Mouse (Mus musculus): ENCODE measurements around the gene Acvr2b. TPM values are rescaled to one million over a fixed set of nuclear protein-coding genes. Genes with fewer than 3 reads are reported as not detected.
"Not testable (repeated sequence)": the region's sequence is repeated elsewhere in the genome, so short reads cannot be mapped to it uniquely, and the experiment has no call there.

Acvr2b gene
- polyA plus RNA-seq, 1 experiment from 2014 or later, result 106 TPM

GRCm38 (mm10) chr9:119370770-119371169, 31.1 kb upstream of the Acvr2b start:
- not testable (repeated sequence) for H3K4me2 ChIP-seq (ENCODE audit: low read depth, low read length, severe bottlenecking); H3K27me3 ChIP-seq (ENCODE audit: control insufficient read depth, insufficient read depth, low read length); H3K27ac ChIP-seq (ENCODE audit: low read depth, low read length); H3K4me1 ChIP-seq (replicated peaks; ENCODE audit: control insufficient read depth, insufficient read depth, low read length); ATAC-seq (replicated peaks; ENCODE audit: low FRiP score); H3K9me3 ChIP-seq (ENCODE audit: control insufficient read depth, low read length); H3K9ac ChIP-seq (ENCODE audit: low read length); H3K36me3 ChIP-seq (ENCODE audit: control insufficient read depth, insufficient read depth, low read length); DNase-seq (ENCODE audit: low spot score); H3K4me3 ChIP-seq (ENCODE audit: low read depth, low read length)
- whole genome bisulfite sequencing, result 92% methylated on average over 4 of the region's 4 CpGs

GRCm38 (mm10) chr9:119371251-119371650, 30.7 kb upstream of the Acvr2b start:
- WGBS, result 78% methylated on average over 4 of the region's 4 CpGs
- no peak overlapping the region for H3K9ac ChIP-seq (ENCODE audit: low read length)
- no peaks in the 10 kb centered on the region for H3K4me1 ChIP-seq (replicated peaks; ENCODE audit: control insufficient read depth, insufficient read depth, low read length)
- H3K9me3 ChIP-seq (ENCODE audit: control insufficient read depth, low read length), result no peaks in the 10 kb centered on the region
- no peaks in the 10 kb centered on the region for H3K27me3 ChIP-seq (ENCODE audit: control insufficient read depth, insufficient read depth, low read length)
- no peak overlapping the region for H3K4me3 ChIP-seq (ENCODE audit: low read depth, low read length)
- no peak overlapping the region for H3K27ac ChIP-seq (ENCODE audit: low read depth, low read length)
- no peak overlapping the region for H3K4me2 ChIP-seq (ENCODE audit: low read depth, low read length, severe bottlenecking)
- no peak for DNase-seq (ENCODE audit: low spot score)
- peaks cover 2% of the 10 kb centered on the region for H3K36me3 ChIP-seq (ENCODE audit: control insufficient read depth, insufficient read depth, low read length)
- no peak for ATAC-seq (replicated peaks; ENCODE audit: low FRiP score)

- ATAC-seq (replicated peaks; ENCODE audit: low FRiP score) (no peak), DNase-seq (ENCODE audit: low spot score) (no peak)
- Histone ChIP-seq H3K4me1 (replicated peaks; ENCODE audit: control insufficient read depth, insufficient read depth, low read length) (no peaks in the 10 kb centered on the region), H3K27ac (ENCODE audit: low read depth, low read length) (no peak overlapping the region), H3K27me3 (ENCODE audit: control insufficient read depth, insufficient read depth, low read length) (no peaks in the 10 kb centered on the region), H3K9me3 (ENCODE audit: control insufficient read depth, low read length) (no peaks in the 10 kb centered on the region), H3K4me2 (ENCODE audit: low read depth, low read length, severe bottlenecking) (no peak overlapping the region), H3K36me3 (ENCODE audit: control insufficient read depth, insufficient read depth, low read length) (peaks cover 2% of the 10 kb centered on the region), H3K4me3 (ENCODE audit: low read depth, low read length) (no peak overlapping the region), H3K9ac (ENCODE audit: low read length) (no peak overlapping the region)
- 84% methylated on average over 3 of the region's 3 CpGs for WGBS
Observed at GRCm38 (mm10) chr9:119375008-119375407, 26.9 kb upstream of the Acvr2b start.

- peaks cover 2% of the 10 kb centered on the region for H3K36me3 ChIP-seq (ENCODE audit: control insufficient read depth, insufficient read depth, low read length)
- no peak overlapping the region for H3K4me3 ChIP-seq (ENCODE audit: low read depth, low read length)
- ATAC-seq (replicated peaks; ENCODE audit: low FRiP score) (no peak), DNase-seq (ENCODE audit: low spot score) (no peak)
- 74% methylated on average over 6 of the region's 6 CpGs for WGBS
- no peak overlapping the region for H3K4me2 ChIP-seq (ENCODE audit: low read depth, low read length, severe bottlenecking)
- H3K9me3 ChIP-seq (ENCODE audit: control insufficient read depth, low read length), result no peaks in the 10 kb centered on the region
- no peaks in the 10 kb centered on the region for H3K27me3 ChIP-seq (ENCODE audit: control insufficient read depth, insufficient read depth, low read length)
- no peak overlapping the region for H3K9ac ChIP-seq (ENCODE audit: low read length)
- no peaks in the 10 kb centered on the region for H3K4me1 ChIP-seq (replicated peaks; ENCODE audit: control insufficient read depth, insufficient read depth, low read length)
- no peak overlapping the region for H3K27ac ChIP-seq (ENCODE audit: low read depth, low read length)
Observed at GRCm38 (mm10) chr9:119375556-119375955, 26.4 kb upstream of the Acvr2b start.

GRCm38 (mm10) chr9:119378231-119378630, 23.7 kb upstream of the Acvr2b start:
- Histone ChIP-seq H3K4me2 (ENCODE audit: low read depth, low read length, severe bottlenecking) (no peak overlapping the region), H3K36me3 (ENCODE audit: control insufficient read depth, insufficient read depth, low read length) (no peaks in the 10 kb centered on the region; the same call in 1 of the 2 replicates), H3K9ac (ENCODE audit: low read length) (no peak overlapping the region)

GRCm38 (mm10) chr9:119382603-119383002, 19.3 kb upstream of the Acvr2b start:
- Histone ChIP-seq H3K4me3 (ENCODE audit: low read depth, low read length) (no peak overlapping the region), H3K4me2 (ENCODE audit: low read depth, low read length, severe bottlenecking) (no peak overlapping the region), H3K27ac (ENCODE audit: low read depth, low read length) (no peak overlapping the region), H3K27me3 (ENCODE audit: control insufficient read depth, insufficient read depth, low read length) (no peaks in the 10 kb centered on the region), H3K9me3 (ENCODE audit: control insufficient read depth, low read length) (no peaks in the 10 kb centered on the region), H3K4me1 (replicated peaks; ENCODE audit: control insufficient read depth, insufficient read depth, low read length) (no peaks in the 10 kb centered on the region), H3K9ac (ENCODE audit: low read length) (no peak overlapping the region), H3K36me3 (ENCODE audit: control insufficient read depth, insufficient read depth, low read length) (peaks cover 3% of the 10 kb centered on the region; the same call in 1 of the 2 replicates)
- no peak for DNase-seq (ENCODE audit: low spot score)
- no peak for ATAC-seq (replicated peaks; ENCODE audit: low FRiP score)
- WGBS, result 65% methylated on average over 6 of the region's 6 CpGs

More at GRCm38 (mm10) chr9:119378231-119378630, 23.7 kb upstream of the Acvr2b start:
- ATAC-seq (replicated peaks; ENCODE audit: low FRiP score) (no peak), DNase-seq (ENCODE audit: low spot score) (no peak)
- 90% methylated on average over 4 of the region's 4 CpGs for WGBS
- no peaks in the 10 kb centered on the region for H3K4me1 ChIP-seq (replicated peaks; ENCODE audit: control insufficient read depth, insufficient read depth, low read length)
- no peak overlapping the region for H3K27ac ChIP-seq (ENCODE audit: low read depth, low read length)
- no peaks in the 10 kb centered on the region for H3K27me3 ChIP-seq (ENCODE audit: control insufficient read depth, insufficient read depth, low read length)
- no peaks in the 10 kb centered on the region for H3K9me3 ChIP-seq (ENCODE audit: control insufficient read depth, low read length)
- no peak overlapping the region for H3K4me3 ChIP-seq (ENCODE audit: low read depth, low read length)

GRCm38 (mm10) chr9:119388956-119389355, 13.0 kb upstream of the Acvr2b start:
- Histone ChIP-seq H3K9me3 (ENCODE audit: control insufficient read depth, low read length) (no peaks in the 10 kb centered on the region), H3K36me3 (ENCODE audit: control insufficient read depth, insufficient read depth, low read length) (peaks cover 3% of the 10 kb centered on the region; the same call in 1 of the 2 replicates), H3K27me3 (ENCODE audit: control insufficient read depth, insufficient read depth, low read length) (no peaks in the 10 kb centered on the region), H3K9ac (ENCODE audit: low read length) (no peak overlapping the region), H3K4me3 (ENCODE audit: low read depth, low read length) (no peak overlapping the region), H3K27ac (ENCODE audit: low read depth, low read length) (no peak overlapping the region), H3K4me2 (ENCODE audit: low read depth, low read length, severe bottlenecking) (no peak overlapping the region), H3K4me1 (replicated peaks; ENCODE audit: control insufficient read depth, insufficient read depth, low read length) (no peaks in the 10 kb centered on the region)
- no peak for ATAC-seq (replicated peaks; ENCODE audit: low FRiP score)
- WGBS, result 63% methylated on average over 5 of the region's 5 CpGs
- DNase-seq (ENCODE audit: low spot score), result no peak

GRCm38 (mm10) chr9:119390214-119390613, 11.7 kb upstream of the Acvr2b start:
- no peaks in the 10 kb centered on the region for H3K9me3 ChIP-seq (ENCODE audit: control insufficient read depth, low read length)
- DNase-seq (ENCODE audit: low spot score) (no peak), ATAC-seq (replicated peaks; ENCODE audit: low FRiP score) (no peak)
- no peaks in the 10 kb centered on the region for H3K27me3 ChIP-seq (ENCODE audit: control insufficient read depth, insufficient read depth, low read length)
- WGBS, result 87% methylated on average over 2 of the region's 2 CpGs
- no peak overlapping the region for H3K27ac ChIP-seq (ENCODE audit: low read depth, low read length)
- no peak overlapping the region for H3K9ac ChIP-seq (ENCODE audit: low read length)
- no peak overlapping the region for H3K4me2 ChIP-seq (ENCODE audit: low read depth, low read length, severe bottlenecking)
- no peaks in the 10 kb centered on the region for H3K36me3 ChIP-seq (ENCODE audit: control insufficient read depth, insufficient read depth, low read length)
- no peak overlapping the region for H3K4me3 ChIP-seq (ENCODE audit: low read depth, low read length)
- no peaks in the 10 kb centered on the region for H3K4me1 ChIP-seq (replicated peaks; ENCODE audit: control insufficient read depth, insufficient read depth, low read length)

GRCm38 (mm10) chr9:119394808-119395207, 7.1 kb upstream of the Acvr2b start:
- ATAC-seq (replicated peaks; ENCODE audit: low FRiP score), result no peak
- Histone ChIP-seq H3K9ac (ENCODE audit: low read length) (no peak overlapping the region), H3K27ac (ENCODE audit: low read depth, low read length) (no peak overlapping the region), H3K9me3 (ENCODE audit: control insufficient read depth, low read length) (no peaks in the 10 kb centered on the region), H3K27me3 (ENCODE audit: control insufficient read depth, insufficient read depth, low read length) (no peaks in the 10 kb centered on the region), H3K36me3 (ENCODE audit: control insufficient read depth, insufficient read depth, low read length) (no peaks in the 10 kb centered on the region), H3K4me1 (replicated peaks; ENCODE audit: control insufficient read depth, insufficient read depth, low read length) (no peaks in the 10 kb centered on the region), H3K4me2 (ENCODE audit: low read depth, low read length, severe bottlenecking) (no peak overlapping the region), H3K4me3 (ENCODE audit: low read depth, low read length) (no peak overlapping the region)
- WGBS, result 80% methylated on average over 1 of the region's 1 CpGs
- DNase-seq (ENCODE audit: low spot score), result no peak
